Mouse (Mus musculus) neural tube, embryonic 10.5 days (tissue): ENCODE data around the gene Ggta1.

ENCODE experiments used
- DNase-seq: peaks from one replicate; pipeline ENCODE4 v3.0.0-alpha.2; 2017; ENCODE audit warnings: low spot score; ENCODE audit errors: extremely low spot score

Gene Ggta1

GRCm38 (mm10) chr2:35440480-35440879 lies 22.6 kb downstream of the Ggta1 start:
- no peak for DNase-seq

DNA sequence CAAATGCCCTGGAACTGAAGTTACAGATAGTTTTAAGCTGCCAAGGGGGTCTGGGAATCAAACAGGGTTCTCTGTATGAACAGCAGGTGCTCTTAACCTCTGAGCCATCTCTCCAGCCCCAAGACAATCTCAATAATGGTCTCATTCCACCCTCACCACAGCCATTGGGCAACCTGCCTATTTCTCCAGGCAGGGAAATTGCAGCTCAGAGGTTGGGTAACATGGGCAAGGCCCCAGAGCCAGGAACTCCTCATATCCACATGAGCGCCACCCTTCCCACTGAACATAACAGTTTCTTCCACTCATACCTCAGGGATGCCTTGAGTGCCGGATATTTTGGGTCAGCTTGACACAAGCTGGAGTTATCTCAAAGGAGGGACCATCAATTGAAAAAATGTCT lies 25.2 kb downstream of the Ggta1 start:
- no peak for DNase-seq

- no peak for DNase-seq
Observed at GRCm38 (mm10) chr2:35434576-35435123, 28.4 kb downstream of the Ggta1 start.

DNA sequence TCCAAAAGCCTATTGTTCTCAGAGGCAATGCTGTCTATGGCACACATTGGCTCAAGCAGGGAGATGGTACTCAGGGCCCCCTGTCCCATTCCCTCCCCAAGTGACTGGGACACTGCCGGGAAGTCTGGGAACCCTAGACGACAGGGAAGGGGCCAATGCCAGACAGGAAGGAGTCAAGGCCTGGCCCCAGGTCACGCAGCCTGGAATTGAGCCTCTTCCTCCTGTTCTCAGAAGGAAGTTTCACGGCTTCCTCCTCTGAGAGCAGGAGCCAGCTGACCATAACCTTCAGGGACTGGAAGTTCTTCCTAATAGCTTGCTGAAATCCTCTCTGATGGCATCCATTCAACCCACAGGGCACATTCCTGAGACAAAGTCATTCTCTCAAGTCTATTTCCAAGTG lies 29.6 kb downstream of the Ggta1 start:
- DNase-seq: no peak

DNA sequence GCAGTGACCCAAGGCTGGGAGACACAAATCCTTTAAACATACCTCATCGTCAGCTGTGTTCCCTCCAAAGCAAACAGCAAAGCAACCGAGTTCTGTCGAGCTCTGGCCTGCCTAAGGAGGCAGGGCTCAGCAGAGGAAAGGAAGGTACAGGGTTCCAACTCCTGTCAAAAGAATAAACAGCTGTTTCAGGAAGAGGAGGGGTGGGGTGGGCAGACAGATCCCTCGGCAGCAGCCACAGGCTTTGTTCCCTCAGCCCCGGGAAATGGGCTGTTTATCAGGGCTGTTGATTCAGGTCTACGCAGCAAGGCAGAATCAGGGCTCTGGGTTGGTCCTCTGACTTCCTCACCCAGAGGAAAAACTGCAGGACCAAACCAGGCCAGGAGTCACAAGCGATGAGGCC lies 30.6 kb downstream of the Ggta1 start:
- DNase-seq: no peak

DNA sequence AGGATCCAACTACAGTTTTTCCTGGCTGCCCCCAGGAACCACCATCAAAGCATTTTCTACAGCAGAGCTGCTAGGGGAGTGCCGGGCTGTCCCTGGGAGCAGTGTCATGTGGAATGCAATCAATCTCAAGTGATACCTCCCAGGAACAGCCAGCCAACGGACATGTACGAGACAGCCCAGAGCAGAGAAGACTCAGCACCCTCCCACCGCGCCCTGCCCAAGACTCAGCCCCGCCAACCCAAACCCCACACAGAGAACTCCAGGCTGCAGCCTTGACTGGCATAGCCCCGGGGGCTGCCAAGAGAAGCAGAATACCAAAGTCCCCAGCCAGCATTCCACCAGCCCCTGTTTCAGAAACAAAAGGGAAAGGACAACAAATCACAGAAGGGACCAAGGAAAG lies 31.0 kb downstream of the Ggta1 start:
- DNase-seq: peak; percentile 36

- DNase-seq: no peak
Observed at GRCm38 (mm10) chr2:35430806-35431205, 32.2 kb downstream of the Ggta1 start.

DNA sequence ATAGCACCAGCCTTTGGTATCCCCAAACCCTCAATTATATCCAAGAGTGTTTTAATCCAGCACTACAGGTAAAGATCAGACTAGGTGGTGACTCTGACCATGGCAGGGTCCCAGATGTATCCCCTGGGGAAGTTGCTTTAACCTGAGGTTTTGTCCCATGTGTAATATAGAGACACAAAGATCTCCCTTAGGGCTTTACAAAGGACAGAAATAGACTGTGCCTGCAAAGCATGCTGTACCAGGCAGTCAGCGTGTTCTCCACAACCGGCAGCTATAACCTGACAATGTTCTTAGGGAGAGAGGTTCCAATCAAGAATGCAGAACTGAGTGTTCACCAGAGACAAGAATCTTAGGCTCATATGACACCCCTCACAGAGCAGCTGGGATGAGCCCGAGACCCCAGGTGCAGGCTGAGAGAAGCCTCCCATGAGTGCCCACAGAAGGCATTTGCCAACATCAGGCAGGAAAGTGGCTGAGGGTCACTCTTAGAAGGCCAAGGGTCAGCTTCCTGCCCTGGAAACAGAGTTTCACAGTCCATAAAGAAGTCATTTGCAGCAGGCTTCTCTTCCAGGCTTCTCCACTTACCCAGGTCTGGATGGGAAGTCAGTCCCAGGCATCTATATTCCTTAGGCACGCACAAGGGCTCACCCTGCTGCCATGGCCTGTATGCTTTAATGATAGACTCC lies 34.3 kb downstream of the Ggta1 start:
- peak; percentile 28 for DNase-seq

GRCm38 (mm10) chr2:35427559-35427958 lies 35.5 kb downstream of the Ggta1 start:
- DNase-seq: peak; percentile 28

DNA sequence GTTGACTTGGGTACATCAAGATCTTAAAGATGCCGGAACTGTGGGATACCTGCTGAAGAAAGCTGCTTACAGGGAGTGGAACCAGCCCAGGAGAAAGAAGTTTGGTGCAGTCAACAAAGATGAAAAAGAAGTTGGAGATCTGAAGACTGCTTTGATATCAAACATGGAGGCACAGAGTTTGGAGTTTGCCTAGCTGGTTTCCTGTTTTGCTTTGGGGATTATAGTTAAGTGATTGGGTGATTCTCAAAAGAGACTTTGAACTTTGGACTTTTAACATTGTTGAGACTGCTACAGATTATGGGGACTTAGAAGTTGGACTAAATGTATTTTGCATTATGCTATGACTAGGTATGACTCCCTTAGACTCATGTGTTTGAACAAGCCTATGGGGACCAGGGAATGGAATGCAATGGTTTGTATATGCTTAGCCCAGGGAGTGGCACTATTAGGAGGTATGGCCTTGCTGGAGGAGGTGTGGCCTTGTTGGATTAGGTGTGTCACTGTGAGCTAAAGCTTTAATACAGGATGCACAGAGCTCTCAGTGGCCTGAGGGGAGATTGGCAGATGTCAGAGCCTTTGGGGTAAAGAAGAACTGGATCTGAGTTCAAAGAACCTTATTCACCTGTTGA lies 39.2 kb downstream of the Ggta1 start:
- DNase-seq: no peak

GRCm38 (mm10) chr2:35422384-35422783 lies 40.6 kb downstream of the Ggta1 start:
- DNase-seq: no peak

- no peak for DNase-seq
Observed at GRCm38 (mm10) chr2:35420681-35421080, 42.4 kb downstream of the Ggta1 start.

DNA sequence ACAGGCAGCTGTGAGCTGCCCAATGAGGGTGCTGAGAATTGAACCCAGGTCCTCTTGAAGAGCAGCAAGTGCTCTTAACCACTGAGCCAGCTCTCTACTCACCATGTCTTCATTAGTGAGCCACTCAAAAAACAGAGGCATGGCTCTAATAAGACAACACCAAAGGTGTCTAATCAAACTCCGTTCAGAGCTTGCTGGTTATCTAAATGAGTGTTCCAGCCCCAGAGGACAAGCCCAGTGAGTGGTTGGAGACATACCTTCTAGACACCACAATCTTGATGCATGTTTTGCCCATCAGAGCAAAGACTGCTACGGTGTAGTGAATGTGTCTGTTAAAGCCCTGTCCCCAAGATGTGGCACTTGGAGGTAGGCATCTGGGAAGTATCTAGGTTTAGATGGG lies 43.4 kb downstream of the Ggta1 start:
- DNase-seq: no peak

- no peak for DNase-seq
Observed at GRCm38 (mm10) chr2:35419243-35419642, 43.8 kb downstream of the Ggta1 start.

DNA sequence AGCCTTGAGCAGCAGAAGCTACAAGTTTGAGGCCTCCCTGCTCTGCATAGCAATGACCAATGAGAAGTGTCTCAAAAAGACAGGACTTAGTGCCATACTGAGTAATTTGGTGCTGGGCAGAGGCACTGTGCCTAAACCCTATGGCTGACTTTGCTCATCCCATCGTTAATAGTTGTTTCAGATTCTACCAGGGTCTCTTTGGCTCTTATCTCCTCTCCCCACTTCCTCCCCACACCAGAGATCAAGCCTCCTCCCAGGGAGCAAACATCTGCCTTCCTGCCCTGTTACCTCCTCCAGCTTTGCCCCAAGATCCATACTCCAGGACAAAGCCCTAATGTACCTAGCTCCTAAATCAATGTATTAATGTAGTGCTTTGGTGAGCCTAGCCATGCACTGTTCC lies 45.8 kb downstream of the Ggta1 start:
- no peak for DNase-seq

DNA sequence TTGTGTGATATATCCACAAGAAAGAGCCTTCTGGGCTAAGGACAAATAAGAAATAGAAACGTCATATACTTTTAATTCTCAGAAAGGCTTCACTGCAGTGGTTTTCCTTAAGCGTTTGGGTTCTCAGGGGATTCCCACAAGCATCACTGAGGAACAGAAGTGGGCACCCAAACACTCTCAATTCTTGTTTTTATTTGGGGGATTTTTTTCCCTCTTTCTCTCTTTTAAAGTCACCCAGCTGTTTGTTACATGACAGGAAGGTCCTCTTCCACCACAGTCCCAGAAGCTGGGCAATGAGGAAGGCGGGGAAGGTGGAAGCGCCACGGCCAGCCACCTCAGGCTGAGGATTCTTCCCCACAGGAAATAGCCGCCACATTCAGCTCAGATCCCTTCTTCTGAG lies 46.6 kb downstream of the Ggta1 start:
- DNase-seq: no peak

DNA sequence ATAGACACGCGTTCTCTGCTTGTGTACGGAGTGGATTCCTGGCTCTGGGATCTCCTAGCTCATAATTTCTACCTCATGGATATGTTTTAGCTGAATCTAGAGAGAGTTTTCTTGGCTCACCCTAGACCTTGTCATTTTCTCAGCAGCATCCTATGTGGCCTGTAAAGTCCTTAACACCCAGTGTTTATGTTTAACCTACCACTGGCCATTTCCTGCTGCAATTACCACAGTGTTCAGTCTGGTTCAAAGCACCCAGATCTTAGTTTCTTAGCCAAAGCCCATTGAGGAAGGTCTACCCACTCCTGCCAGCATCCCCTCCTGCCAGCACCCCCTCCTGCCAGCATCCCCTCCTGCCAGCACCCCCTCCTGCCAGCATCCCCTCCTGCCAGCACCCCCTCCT lies 50.2 kb downstream of the Ggta1 start:
- no peak for DNase-seq

DNA sequence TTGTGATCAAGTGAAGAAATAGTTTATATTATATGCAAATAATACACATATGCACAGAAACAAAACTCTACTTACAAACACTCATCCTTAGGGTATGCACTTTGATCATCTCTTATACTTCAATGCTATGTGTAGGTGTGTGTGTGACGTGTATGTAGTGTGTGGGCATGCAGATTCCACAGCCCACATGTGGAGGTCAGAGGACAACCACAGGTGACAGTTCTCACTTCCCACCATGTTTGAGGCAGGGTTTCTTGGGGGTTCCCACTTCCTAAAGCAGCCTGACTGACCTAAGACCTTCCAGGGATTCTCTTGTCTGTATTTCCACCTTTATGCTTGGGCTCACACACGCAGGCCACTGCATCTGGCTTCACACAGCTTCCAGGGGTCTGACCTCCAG lies 50.8 kb downstream of the Ggta1 start:
- no peak for DNase-seq

DNA sequence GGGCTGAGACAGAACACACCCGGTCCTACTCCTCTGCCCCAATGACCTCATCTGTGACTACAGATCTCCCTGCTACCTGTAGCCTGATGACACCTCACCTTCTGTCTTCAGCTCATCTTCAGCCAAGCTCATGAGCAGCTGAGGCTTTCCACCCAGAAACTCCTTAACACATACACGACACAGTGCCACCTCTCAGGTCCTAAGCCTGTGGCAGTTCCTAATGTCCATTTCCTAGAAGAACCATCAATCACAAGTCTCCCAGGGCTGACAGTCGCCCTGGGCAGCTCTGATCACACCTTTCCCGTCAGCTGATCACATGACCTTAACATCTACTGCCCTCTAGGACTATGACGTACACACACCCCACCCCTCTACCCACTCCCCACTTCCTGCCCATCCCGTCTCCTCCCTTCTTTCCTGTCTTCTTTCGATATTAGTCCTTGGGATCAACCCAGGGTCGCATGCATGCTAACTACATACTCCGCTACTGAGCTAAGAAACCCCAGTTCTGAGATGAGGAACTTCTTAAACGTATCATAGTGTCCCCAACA lies 51.3 kb downstream of the Ggta1 start:
- DNase-seq: no peak

DNA sequence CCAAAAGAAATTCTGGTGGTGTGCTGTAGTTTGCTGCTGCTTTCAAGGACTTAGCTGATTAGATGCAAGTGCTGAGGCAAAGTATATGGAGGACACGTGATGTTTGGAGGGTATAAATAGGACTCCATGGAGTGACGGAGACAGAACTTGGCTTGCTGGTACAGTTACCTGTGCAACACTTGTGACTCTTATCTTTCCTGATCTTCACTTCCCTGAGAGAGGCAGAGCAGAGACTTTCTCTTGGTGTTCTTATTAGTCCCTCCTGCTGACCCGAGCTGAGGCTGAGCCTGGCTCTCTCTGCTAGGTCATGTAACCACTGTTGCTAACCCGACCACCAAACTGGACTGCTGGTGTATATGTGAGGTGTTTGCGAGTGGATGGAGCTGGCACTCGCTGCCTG lies 53.6 kb downstream of the Ggta1 start:
- DNase-seq: no peak

DNA sequence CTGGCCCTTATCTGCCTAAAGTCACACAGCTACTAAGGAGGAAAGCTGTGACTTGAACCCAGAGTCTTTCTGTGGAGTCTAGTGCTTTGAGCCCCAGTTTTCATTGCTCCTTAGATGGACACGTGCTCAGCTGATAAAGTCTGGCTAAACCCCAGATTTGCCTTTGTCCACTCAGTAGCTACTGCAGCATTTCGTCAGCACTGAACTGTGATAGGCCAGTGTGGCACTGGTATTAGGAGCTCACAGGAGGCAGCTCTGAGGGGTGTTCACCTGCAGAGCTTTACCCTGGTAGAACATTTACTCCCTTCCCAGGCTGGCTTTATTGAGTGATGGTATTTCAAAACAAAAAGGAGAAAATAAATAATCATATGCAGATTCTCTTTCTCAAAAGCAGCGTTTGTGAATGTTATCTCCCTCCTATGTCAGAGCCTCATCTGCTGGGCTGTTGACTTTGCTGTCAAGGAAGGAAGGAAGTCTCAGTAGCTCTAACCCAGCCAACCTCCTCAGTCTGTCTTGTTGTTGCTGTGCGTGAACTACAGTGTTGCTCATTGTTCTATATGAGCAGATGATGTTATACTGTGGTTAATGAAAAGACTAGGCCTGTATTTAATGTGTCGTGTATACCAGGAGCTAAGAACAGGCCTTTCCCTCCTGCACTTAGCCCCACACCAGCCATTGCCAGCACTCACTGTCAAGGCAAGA lies 54.5 kb downstream of the Ggta1 start:
- DNase-seq: no peak

DNA sequence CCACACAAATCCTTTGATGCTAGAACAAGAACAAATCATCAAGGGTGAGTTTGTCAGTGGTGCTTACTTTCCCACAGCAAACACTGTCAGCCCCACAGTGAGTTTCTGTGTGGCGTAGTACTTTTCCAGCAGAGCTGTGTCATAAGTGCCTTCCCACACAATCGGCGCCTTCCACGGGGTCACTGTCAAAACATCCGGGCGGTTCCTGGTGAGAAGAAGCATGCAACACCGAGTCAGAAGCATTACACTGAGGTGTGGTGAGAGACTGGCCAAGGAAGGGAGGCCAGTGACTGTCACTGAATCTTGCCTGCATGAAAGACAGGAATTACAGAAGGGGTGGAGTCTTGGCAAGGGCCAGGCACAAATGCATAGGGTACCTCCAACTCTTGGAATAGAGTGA lies 55.2 kb downstream of the Ggta1 start:
- no peak for DNase-seq
